Mouse (Mus musculus): ENCODE results near the gene Slc25a48. TPM values are rescaled to one million over a fixed set of nuclear protein-coding genes. Genes with fewer than 3 reads are reported as not detected.

The Slc25a48 gene
- total RNA-seq, 2 experiments from 2014 or later, result 0.07 TPM; not detected in 1

GRCm38 (mm10) chr13:56501866-56502420, 63.8 kb downstream of the Slc25a48 start:
- intact Hi-C loops (cut with DNase I), result no loop called here
- no peak for DNase-seq

GRCm38 (mm10) chr13:56506871-56507496, 68.8 kb downstream of the Slc25a48 start:
- intact Hi-C loops (cut with DNase I), result no loop called here

GRCm38 (mm10) chr13:56509796-56510195, 71.6 kb downstream of the Slc25a48 start:
- no peak for DNase-seq
- intact Hi-C loops (cut with DNase I), result no loop called here

More at GRCm38 (mm10) chr13:56506871-56507496, 68.8 kb downstream of the Slc25a48 start:
- DNase-seq, result no peak

- no peak for DNase-seq
- intact Hi-C loops (cut with DNase I), result no loop called here
Measured at GRCm38 (mm10) chr13:56513595-56513994, 75.4 kb downstream of the Slc25a48 start.

- DNase-seq, result no peak
- intact Hi-C loops (cut with DNase I), result no loop called here
Measured at GRCm38 (mm10) chr13:56516311-56516710, 78.2 kb downstream of the Slc25a48 start.

- intact Hi-C loops (cut with DNase I), result no loop called here
- no peak for DNase-seq
Measured at GRCm38 (mm10) chr13:56516816-56517215, 78.7 kb downstream of the Slc25a48 start.

- DNase-seq, result peak; percentile 83 to 90
- intact Hi-C loops (cut with DNase I), result no loop called here
Measured at GRCm38 (mm10) chr13:56522081-56522820, 84.1 kb downstream of the Slc25a48 start, which contains the start of gene Fbxl21. Fbxl21 (plus strand) TSS chr13:56522472.

GRCm38 (mm10) chr13:56522821-56523167, 84.6 kb downstream of the Slc25a48 start:
- no peak for DNase-seq
- intact Hi-C loops (cut with DNase I), result no loop called here

Other genes starting within 250 kb of the Slc25a48 start
- not detected for gene Neurog1, start 186.2 kb upstream of the Slc25a48 start, total RNA-seq (2021)
- gene Cxcl14, start 141.8 kb upstream of the Slc25a48 start, total RNA-seq (2021), result under 1 TPM; 0.27 to 0.57 TPM
- gene Gm3045, start 11.8 kb upstream of the Slc25a48 start, total RNA-seq (2021), result not detected
- gene Il9, start 43.9 kb downstream of the Slc25a48 start, total RNA-seq (2021), result not detected
- under 1 TPM; 0.24 to 0.79 TPM for gene Fbxl21, start 84.1 kb downstream of the Slc25a48 start, total RNA-seq (2021)
- gene Lect2, start 110.1 kb downstream of the Slc25a48 start, total RNA-seq (2021), result not detected
- gene Tgfbi, start 171.2 kb downstream of the Slc25a48 start, total RNA-seq (2021), result 10 to 100 TPM; 17.1 to 22.3 TPM